Mouse (Mus musculus) cortical plate, adult 2 months (tissue): ENCODE results near the gene Slc4a1.

Source experiments
- CTCF ChIP-seq: fragments of 200-500 bp; IDR thresholded peaks from 2 replicates; pipeline ENCODE4 v1.5.1; 2011; ENCODE audit warnings: mild to moderate bottlenecking, control low read depth, low read length; ENCODE audit not compliant: insufficient read depth; ENCODE audit errors: extremely low read depth
- POLR2A ChIP-seq: fragments of 200-500 bp; IDR thresholded peaks from 2 replicates; pipeline ENCODE4 v1.6.1; 2011; ENCODE audit warnings: mild to moderate bottlenecking, low read length, control low read depth; ENCODE audit not compliant: insufficient read depth; ENCODE audit errors: extremely low read depth

- TF ChIP-seq CTCF: no peak
- no peak for TF ChIP-seq POLR2A
Observed at GRCm38 (mm10) chr11:102318576-102319409, 47.2 kb downstream of the Slc4a1 start.
